Mouse (Mus musculus) embryonic facial prominence, embryonic 15.5 days (tissue): ENCODE results near the gene Fpgs. TPM values are rescaled to one million over a fixed set of nuclear protein-coding genes. Genes with fewer than 3 reads are reported as not detected.

ENCODE experiments used
- ATAC-seq: fragments of 200-750 bp; cut with Nextera tagmentation; 2 replicates; pipeline ENCODE4 v1.8.0; 2017; ENCODE audit warnings: low read depth, moderate TSS enrichment; ENCODE audit not compliant: insufficient number of reproducible peaks, low FRiP score, low TSS enrichment
- H3K27ac ChIP-seq: fragments of 300-500 bp; sonication (generic); replicated peaks from 2 replicates; pipeline ENCODE4 v1.5.1; 2015; ENCODE audit warnings: mild to moderate bottlenecking, inconsistent platforms
- H3K27me3 ChIP-seq: fragments of 300-500 bp; sonication (generic); 2 replicates; pipeline ENCODE4 v1.6.1; 2015; ENCODE audit warnings: inconsistent platforms
- H3K36me3 ChIP-seq: fragments of 300-500 bp; sonication (generic); 2 replicates; pipeline ENCODE4 v1.6.1; 2015; ENCODE audit warnings: mild to moderate bottlenecking, inconsistent platforms
- H3K4me1 ChIP-seq: fragments of 300-500 bp; sonication (generic); 2 replicates; pipeline ENCODE4 v1.6.1; 2015; ENCODE audit warnings: inconsistent platforms
- H3K4me2 ChIP-seq: fragments of 300-500 bp; sonication (generic); replicated peaks from 2 replicates; pipeline ENCODE4 v1.6.1; 2015; ENCODE audit warnings: mild to moderate bottlenecking, inconsistent platforms
- H3K4me3 ChIP-seq: fragments of 300-500 bp; sonication (generic); replicated peaks from 2 replicates; pipeline ENCODE4 v1.5.1; 2015; ENCODE audit warnings: mild to moderate bottlenecking, inconsistent platforms
- H3K9ac ChIP-seq: fragments of 300-500 bp; sonication (generic); 2 replicates; pipeline ENCODE4 v1.6.1; 2015; ENCODE audit warnings: inconsistent platforms
- H3K9me3 ChIP-seq: fragments of 300-500 bp; sonication (generic); replicated peaks from 2 replicates; pipeline ENCODE4 v1.6.1; 2016; ENCODE audit warnings: inconsistent platforms
- WGBS: fragments of 180-500 bp; shearing (Covaris S2); methylation state at CpG from one replicate; pipeline ENCODE4 v1.1.7; 2015; 5-methylcytosine and 5-hydroxymethylcytosine counted together
- polyA plus RNA-seq: library from polyadenylated mRNA; unstranded; fragments of >200 nt; fragmentation: Nextera tagmentation; extraction: Ambion mirVana; gene quantifications from 2 replicates; pipeline ENCODE4 v1.2.1, GENCODE M21; 2015

The Fpgs gene
- polyA plus RNA-seq = 31.6 and 33.2 TPM in 2 replicates

GRCm38 (mm10) chr2:32704021-32704421 is at the start of gene Fpgs:
Gene Fpgs, minus strand, starts transcription at chr2:32704145.
- Histone ChIP-seq H3K9me3 (no peaks in the 10 kb centered on the region), H3K9ac (no peak within 1 kb of the TSS), H3K4me1 (no peaks in the 10 kb centered on the region), H3K4me3 (no peak within 1 kb of the TSS), H3K36me3 (peaks cover 62% of the 10 kb centered on the region), H3K27ac (no peak within 1 kb of the TSS), H3K4me2 (no peak within 1 kb of the TSS), H3K27me3 (no peaks in the 10 kb centered on the region)
- no peak for ATAC-seq
- WGBS = 80% methylated on average over 2 of the region's 2 CpGs

- WGBS = 68% methylated on average over 10 of the region's 10 CpGs
- H3K9ac ChIP-seq = no peak overlapping the region
- peaks cover 17% of the 10 kb centered on the region for H3K4me1 ChIP-seq
- peaks cover 19% of the 10 kb centered on the region; the same call in 1 of the 2 replicates for H3K36me3 ChIP-seq
- H3K4me3 ChIP-seq = no peak overlapping the region
- no peaks in the 10 kb centered on the region for H3K27me3 ChIP-seq
- H3K27ac ChIP-seq = no peak overlapping the region
- no peak overlapping the region for H3K4me2 ChIP-seq
- H3K9me3 ChIP-seq = no peaks in the 10 kb centered on the region
- no peak for ATAC-seq
Measured at GRCm38 (mm10) chr2:32752181-32752580, 48.2 kb upstream of the Fpgs start.

DNA sequence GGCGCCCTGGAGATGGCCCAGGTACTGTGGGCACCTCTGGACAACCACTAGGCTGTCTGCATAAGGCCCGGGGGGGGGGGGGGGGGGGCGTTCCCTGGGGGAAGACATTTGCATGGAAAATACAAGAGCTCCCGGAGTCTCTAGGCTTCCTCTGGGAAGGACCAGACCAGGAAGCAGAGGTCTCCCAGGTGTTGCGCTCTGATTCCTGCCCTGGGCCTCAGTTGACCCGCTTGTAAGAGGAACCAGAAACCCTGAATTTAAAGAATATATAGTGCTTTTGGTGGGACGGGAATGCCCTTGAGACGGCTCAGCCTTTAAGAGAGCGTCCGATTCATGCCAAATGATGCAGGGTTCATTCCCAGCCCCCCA is 47.7 kb upstream of the Fpgs start:
- peaks cover 25% of the 10 kb centered on the region; the same call in 1 of the 2 replicates for H3K36me3 ChIP-seq
- H3K4me2 ChIP-seq = peak overlapping the region; percentile 56
- no peak overlapping the region for H3K27ac ChIP-seq
- no peak for ATAC-seq
- H3K4me1 ChIP-seq = peaks cover 14% of the 10 kb centered on the region
- no peaks in the 10 kb centered on the region for H3K9me3 ChIP-seq
- H3K27me3 ChIP-seq = no peaks in the 10 kb centered on the region
- 25% methylated on average over 9 of the region's 10 CpGs for WGBS
- H3K4me3 ChIP-seq = peak overlapping the region; percentile 38
- no peak overlapping the region for H3K9ac ChIP-seq

- peak overlapping the region; percentile 22; the same call in 1 of the 2 replicates for H3K27ac ChIP-seq
- no peaks in the 10 kb centered on the region for H3K27me3 ChIP-seq
- no peaks in the 10 kb centered on the region for H3K9me3 ChIP-seq
- H3K9ac ChIP-seq = no peak overlapping the region
- WGBS = 14% methylated on average over 31 of the region's 31 CpGs
- peak overlapping the region; percentile 38 for H3K4me3 ChIP-seq
- peak overlapping the region; percentile 56 for H3K4me2 ChIP-seq
- peaks cover 13% of the 10 kb centered on the region for H3K4me1 ChIP-seq
- peaks cover 30% of the 10 kb centered on the region; the same call in 1 of the 2 replicates for H3K36me3 ChIP-seq
- peak; percentile 79 for ATAC-seq
Measured at GRCm38 (mm10) chr2:32750887-32751664, 47.1 kb upstream of the Fpgs start.

DNA sequence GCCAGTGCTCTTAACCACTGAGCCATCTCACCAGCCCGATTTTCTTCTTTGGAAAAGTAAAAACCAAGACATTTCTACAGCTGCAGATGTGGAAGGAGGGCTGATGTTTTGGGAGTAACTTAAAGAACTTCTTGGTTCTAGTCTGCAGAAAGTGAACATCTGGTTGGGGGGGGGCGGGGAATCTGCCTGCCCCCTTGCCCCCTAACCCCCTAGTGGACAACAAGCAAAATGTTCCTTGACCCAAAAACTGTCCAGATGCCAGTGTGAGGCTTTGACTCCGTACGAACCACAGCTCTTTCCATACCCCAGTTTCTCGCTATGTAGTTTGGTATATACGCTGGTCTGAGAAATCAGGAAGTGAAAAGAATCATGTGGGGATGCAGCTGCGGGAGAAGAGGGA is 46.3 kb upstream of the Fpgs start:
- Histone ChIP-seq H3K9me3 (no peaks in the 10 kb centered on the region), H3K27ac (no peak overlapping the region), H3K4me1 (peaks cover 13% of the 10 kb centered on the region), H3K36me3 (peaks cover 38% of the 10 kb centered on the region), H3K9ac (no peak overlapping the region), H3K27me3 (no peaks in the 10 kb centered on the region), H3K4me2 (no peak overlapping the region), H3K4me3 (no peak overlapping the region)
- WGBS = 73% methylated on average over 7 of the region's 7 CpGs
- ATAC-seq = no peak

GRCm38 (mm10) chr2:32749082-32749481 is 45.1 kb upstream of the Fpgs start:
- ATAC-seq = no peak
- H3K27ac ChIP-seq = no peak overlapping the region
- peaks cover 29% of the 10 kb centered on the region for H3K36me3 ChIP-seq
- H3K9ac ChIP-seq = no peak overlapping the region
- peaks cover 13% of the 10 kb centered on the region for H3K4me1 ChIP-seq
- H3K4me3 ChIP-seq = no peak overlapping the region
- no peaks in the 10 kb centered on the region for H3K27me3 ChIP-seq
- H3K9me3 ChIP-seq = no peaks in the 10 kb centered on the region
- 87% methylated on average over 16 of the region's 16 CpGs for WGBS
- no peak overlapping the region for H3K4me2 ChIP-seq

DNA sequence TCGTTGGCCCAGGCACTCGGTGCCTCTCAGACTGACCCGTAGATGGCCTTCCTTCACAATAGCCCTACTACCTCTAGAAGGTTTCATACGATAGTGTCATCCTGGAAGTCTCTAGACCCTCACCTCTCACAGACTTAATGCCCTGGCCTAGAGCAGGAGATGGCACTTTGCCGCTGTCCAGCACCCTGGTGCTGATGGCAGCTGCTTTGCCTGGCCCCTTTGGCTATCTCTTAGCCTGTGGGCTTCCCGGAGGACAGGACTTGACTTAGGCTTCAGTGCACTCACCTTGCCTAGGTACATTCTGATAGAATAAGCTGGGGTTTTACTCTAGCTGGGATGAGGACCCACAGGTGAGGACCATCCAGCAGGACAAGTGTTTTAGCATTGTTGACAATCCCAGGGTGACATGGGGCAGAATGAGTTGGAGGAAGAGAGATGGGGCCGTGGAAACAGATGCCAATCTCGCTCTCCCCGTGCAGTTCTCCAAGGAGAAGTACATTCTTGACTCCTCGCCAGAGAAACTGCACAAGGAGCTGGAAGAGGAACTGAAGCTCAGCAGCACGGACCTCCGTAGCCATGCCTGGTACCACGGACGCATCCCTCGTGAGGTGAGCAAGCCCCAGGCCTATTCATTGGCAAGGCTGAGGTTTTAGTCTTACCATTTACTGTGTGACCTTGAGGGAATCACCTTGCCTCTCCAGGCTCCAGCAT is 40.5 kb upstream of the Fpgs start:
- no peak overlapping the region for H3K9ac ChIP-seq
- no peak overlapping the region for H3K4me3 ChIP-seq
- WGBS = 68% methylated on average over 15 of the region's 15 CpGs
- peaks cover 25% of the 10 kb centered on the region for H3K36me3 ChIP-seq
- no peak overlapping the region for H3K4me2 ChIP-seq
- peaks cover 19% of the 10 kb centered on the region for H3K4me1 ChIP-seq
- no peak for ATAC-seq
- no peaks in the 10 kb centered on the region for H3K9me3 ChIP-seq
- no peak overlapping the region for H3K27ac ChIP-seq
- peaks cover 20% of the 10 kb centered on the region for H3K27me3 ChIP-seq

DNA sequence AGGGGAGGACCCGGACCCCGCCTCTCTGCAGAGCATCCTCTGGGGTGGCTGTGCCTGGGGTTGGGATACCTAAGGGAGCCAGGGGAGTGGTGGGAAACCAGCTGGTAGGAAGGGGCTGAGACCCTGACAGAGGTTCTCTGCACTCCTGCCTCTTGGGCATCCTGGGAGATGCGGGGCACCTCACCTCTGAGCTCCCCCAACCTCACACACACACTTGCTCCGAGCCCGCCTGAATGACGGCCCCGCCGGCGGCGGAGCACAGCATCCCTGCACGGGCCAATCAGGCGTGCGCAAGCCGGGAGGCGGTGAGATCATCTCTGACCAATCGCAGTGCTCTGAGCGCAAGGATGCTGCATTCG is 38.2 kb upstream of the Fpgs start:
- Histone ChIP-seq H3K36me3 (peaks cover 18% of the 10 kb centered on the region), H3K9me3 (no peaks in the 10 kb centered on the region), H3K4me3 (peak overlapping the region; percentile 49), H3K4me1 (peaks cover 19% of the 10 kb centered on the region), H3K27ac (no peak overlapping the region), H3K27me3 (peaks cover 20% of the 10 kb centered on the region), H3K4me2 (peak overlapping the region; percentile 93), H3K9ac (no peak overlapping the region)
- ATAC-seq = peak; percentile 66
- WGBS = 6% methylated on average over 18 of the region's 18 CpGs

DNA sequence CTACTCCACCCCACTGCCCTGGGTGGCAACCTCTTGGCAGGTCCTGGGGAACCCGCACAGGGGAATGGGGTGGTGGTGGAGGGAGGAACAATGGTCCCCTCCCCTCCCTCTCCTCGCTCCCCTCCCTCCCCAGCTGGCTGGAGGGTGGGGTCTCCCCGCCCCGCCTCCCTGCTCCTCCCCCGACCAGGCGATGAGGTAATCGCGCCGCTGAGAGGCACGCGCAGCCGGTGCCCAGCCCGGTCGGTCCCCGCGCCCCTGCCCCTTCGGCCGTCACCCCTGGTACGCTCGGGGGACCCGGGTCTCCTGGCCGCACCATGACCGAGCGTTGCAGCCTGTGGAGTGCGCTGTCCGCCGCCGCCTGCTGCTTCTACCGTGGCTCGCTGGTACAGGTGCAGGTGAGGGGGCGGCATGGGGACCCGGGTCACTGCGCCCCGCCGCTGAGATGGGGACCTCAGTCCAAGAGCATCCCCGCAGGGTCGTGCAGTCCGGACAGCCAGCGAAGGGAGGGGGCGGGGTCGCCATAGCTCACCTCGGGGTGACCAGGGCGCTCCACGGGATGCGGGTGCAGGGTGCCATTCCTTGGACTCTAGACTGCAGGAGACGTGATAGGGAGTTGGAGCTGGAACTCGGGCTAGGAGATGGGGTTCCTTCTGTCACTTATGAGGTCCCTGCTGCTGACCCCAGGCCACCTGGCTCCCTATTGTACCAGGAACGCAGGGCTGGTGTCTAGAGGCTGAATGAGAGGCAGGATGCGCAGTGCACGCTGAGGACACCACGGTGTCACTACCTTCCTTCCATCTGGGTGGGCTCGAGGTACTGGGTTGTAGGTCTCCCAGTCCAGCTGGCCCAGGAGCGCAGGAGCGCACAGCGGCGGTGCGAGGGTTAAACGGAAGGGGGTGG is 37.6 kb upstream of the Fpgs start:
- peak overlapping the region; percentile 93 for H3K4me2 ChIP-seq
- peaks cover 12% of the 10 kb centered on the region for H3K36me3 ChIP-seq
- peak overlapping the region; percentile 23; the same call in 1 of the 2 replicates for H3K9ac ChIP-seq
- H3K4me3 ChIP-seq = peak overlapping the region; percentile 49
- H3K27me3 ChIP-seq = peaks cover 20% of the 10 kb centered on the region
- H3K9me3 ChIP-seq = no peaks in the 10 kb centered on the region
- peak; percentile 55 for ATAC-seq
- WGBS = 5% methylated on average over 47 of the region's 58 CpGs
- no peak overlapping the region for H3K27ac ChIP-seq
- H3K4me1 ChIP-seq = peaks cover 19% of the 10 kb centered on the region

GRCm38 (mm10) chr2:32740916-32741272 is 36.9 kb upstream of the Fpgs start, which contains the start of gene 6330409D20Rik:
Gene 6330409D20Rik, minus strand, starts transcription at chr2:32741016.
- Histone ChIP-seq H3K27me3 (peaks cover 20% of the 10 kb centered on the region), H3K4me3 (peak within 1 kb of the TSS; percentile 49), H3K4me1 (peaks cover 19% of the 10 kb centered on the region), H3K4me2 (peak within 1 kb of the TSS; percentile 93), H3K27ac (no peak within 1 kb of the TSS), H3K9ac (peak within 1 kb of the TSS; percentile 23; the same call in 1 of the 2 replicates), H3K36me3 (peaks cover 6% of the 10 kb centered on the region), H3K9me3 (no peaks in the 10 kb centered on the region)
- ATAC-seq = no peak
- WGBS = 9% methylated on average over 11 of the region's 11 CpGs

DNA sequence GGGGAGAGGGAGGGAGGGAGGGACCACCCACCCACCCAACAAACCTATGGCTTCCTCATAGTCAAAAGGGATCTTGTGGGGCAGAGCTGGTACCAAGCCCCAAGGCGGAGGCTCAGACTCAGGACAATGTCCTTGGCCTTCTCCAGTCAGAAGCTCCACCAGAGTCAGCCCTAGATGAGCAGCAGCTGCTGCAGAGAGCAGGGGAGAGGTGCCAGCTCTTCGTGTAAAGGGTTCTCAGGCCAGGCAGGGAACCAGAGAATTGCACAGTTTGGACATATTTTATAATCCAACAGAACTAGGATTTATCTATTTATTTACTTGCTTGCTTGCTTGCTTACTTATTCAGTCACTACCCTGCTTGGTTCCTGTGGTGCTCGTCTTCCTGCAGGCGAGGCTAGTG is 35.4 kb upstream of the Fpgs start:
- 64% methylated on average over 4 of the region's 4 CpGs for WGBS
- Histone ChIP-seq H3K9me3 (no peaks in the 10 kb centered on the region), H3K4me1 (peaks cover 28% of the 10 kb centered on the region), H3K9ac (no peak overlapping the region), H3K27ac (no peak overlapping the region), H3K4me3 (no peak overlapping the region), H3K27me3 (peaks cover 20% of the 10 kb centered on the region), H3K36me3 (no peaks in the 10 kb centered on the region), H3K4me2 (no peak overlapping the region)
- ATAC-seq = no peak
